Mouse (Mus musculus): Measurements from ENCODE around the gene Olfr1555-ps1. TPM values are rescaled to one million over a fixed set of nuclear protein-coding genes. Genes with fewer than 3 reads are reported as not detected.
"Not testable (repeated sequence)": the region's sequence is repeated elsewhere in the genome, so short reads cannot be mapped to it uniquely, and the experiment has no call there.

The Olfr1555-ps1 gene
- not detected for total RNA-seq (2021)
- long read RNA-seq, experiment 1 = 0 reads
- long read RNA-seq, experiment 2 = 0 reads

DNA sequence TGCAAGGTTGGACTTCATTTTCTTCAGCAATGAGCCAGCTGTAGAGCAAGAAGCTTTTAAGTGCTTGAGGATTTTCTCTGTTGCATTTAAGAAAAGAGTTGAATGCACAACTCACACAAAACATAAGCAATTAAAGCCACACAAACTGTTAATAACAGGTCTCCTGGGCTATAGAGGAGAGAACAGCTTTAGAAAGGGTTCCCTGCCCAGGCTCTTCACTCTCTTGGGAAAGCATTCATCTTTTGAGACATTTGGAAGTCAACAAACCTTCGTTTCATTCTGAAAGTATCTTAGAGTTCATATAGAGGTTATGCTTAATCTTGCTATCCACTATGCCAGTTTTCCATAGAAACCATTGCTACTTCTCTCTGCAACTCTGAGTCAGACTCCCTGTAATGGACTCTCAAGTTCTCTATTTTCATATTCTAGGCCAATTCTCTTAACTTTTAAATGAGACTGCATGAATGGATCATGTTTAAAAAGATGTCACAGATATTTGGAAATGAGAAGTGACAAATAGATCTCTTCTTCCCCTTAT lies at the start of gene Olfr1555-ps1:
TSS of gene Olfr1555-ps1 (minus strand) at position 51 of the 538 bp plus-strand sequence.
- not testable (repeated sequence) for DNase-seq

DNA sequence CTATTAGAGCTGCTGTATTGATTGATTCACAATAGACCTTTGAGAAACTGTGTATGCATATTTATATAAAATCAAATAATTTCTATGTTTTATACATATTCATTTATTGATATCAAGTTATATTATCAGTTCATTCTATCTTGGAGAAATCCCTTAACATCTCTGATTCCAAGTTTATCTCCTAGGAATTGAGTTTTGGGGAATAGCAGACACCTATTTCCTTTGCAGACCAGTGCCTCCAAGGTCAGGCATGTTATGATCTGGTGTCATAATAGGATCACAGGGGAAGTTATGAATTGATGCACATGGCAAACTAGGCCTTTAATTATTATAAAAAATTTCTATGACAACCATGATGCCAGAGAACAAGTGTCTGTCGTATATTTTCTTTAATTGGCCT lies 30.4 kb upstream of the Olfr1555-ps1 start, which contains the start of gene Olfr1431:
TSS of gene Olfr1431 (plus strand) at position 301 of the 400 bp plus-strand sequence.
- no peak for DNase-seq

DNA sequence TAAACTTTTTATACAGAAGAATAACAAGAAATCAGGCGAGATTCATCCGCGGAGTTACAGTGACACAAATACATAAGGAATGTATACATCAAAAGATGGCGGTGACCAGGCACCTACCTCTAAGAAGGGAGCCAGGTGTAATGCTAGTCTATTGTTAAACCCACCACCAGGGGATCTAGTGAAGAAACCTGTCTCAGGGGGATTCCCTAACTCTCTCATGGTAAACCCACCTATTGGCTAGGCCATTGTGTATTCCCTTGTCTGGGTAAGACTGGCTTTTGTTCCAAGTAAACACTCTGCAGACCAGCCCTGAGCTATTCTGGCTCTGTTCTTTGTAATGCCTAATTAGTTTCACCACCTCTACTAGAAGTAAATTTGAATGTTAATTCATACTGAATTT lies 29.2 kb upstream of the Olfr1555-ps1 start:
- DNase-seq = not testable (repeated sequence)

DNA sequence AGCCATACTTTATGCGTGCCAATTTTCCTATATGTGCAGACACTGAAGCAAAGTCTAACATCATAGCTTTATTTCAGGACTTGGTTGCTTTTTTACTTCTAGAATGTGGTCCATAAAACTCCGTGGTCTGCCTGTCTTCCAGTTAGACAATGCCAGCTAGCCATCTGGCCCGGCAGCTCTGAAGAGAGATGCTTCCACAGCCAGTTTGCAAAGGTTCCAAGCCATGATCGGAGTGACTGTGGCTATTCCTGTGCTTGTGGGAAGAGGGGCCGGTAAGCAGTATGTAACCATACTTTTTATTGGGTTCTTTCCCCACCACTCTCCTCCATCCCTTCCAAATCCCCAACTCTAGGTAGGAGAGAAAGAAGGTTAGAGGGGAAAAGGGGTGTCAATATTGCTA lies 5.5 kb upstream of the Olfr1555-ps1 start:
- not testable (repeated sequence) for DNase-seq

DNA sequence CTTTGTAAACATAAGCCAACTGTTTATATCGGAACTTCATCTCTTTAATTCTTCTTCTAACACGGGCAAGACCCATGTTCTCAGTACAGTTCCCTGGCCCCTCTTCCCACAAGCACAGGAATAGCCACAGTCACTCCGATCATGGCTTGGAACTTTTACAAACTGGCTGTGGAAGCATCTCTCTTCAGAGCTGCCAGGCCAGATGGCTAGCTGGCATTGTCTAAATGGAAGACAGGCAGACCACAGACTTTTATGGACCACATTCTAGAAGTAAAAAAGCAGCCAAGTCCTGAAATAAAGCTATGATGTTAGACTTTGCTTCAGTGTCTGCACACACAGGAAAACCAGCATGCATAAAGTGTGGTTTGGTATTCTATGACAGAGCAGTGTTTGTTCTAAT lies 24.5 kb downstream of the Olfr1555-ps1 start:
- no peak for DNase-seq

DNA sequence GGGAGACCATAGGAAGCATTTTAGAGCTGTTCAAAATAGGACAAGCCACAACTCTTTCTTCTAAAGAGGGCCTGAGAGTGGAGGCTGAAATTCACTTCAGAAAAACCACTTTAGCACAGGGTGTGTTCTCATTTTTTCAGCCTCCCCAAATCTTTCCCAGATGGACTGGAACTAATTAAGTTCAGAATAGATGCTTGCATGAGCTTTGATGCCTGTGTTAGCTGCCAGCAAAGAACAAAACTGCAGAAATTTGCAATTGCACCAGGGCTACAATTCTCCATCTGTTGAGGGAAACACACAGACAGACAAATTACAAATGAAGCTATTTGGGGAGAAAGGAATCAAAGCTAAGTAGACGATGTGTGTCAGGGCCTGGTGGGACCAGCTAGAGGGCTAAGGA lies 26.6 kb downstream of the Olfr1555-ps1 start:
- DNase-seq = no peak

DNA sequence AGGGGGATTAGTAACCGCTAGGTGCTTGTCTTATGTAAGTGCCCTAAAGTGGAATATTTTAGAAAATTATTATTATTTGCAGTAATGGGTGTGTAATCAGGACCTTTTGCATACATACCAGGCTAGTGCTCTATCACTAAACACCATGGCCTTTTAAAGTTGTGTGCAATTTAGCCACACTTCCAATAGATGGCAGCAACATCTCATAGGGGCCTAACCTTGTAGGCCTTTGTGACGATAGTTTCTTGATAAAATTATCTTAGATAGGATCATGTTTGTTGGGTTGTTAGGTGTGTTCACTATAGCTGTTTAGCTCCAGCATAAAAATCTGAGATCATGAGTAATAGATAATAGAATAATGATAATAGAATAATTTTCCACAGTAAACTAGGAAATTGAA lies 35.6 kb downstream of the Olfr1555-ps1 start:
- DNase-seq = peak in 1 of 2 experiments; percentile 27

DNA sequence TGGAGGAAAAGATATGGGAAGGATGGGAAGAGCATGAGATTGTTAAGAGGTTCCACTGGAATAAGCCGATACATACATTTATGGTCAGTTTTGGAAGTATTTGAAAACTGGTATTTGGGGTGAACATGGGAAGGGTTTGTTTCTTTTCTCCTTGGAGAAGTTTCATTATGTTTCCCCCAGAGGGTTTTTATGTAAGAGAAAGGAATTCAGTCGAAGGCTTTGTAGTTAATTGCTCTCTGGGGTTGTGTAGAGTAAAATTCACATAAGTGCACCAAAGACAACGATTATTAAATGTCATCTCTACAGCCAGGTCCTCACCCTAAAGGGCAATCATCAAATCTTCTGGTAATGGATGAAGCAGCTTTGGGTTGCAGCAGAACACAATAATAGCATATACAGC lies 46.8 kb downstream of the Olfr1555-ps1 start, which contains the start of gene Olfr76:
TSS of gene Olfr76 (minus strand) at position 101 of the 400 bp plus-strand sequence.
- no peak for DNase-seq

DNA sequence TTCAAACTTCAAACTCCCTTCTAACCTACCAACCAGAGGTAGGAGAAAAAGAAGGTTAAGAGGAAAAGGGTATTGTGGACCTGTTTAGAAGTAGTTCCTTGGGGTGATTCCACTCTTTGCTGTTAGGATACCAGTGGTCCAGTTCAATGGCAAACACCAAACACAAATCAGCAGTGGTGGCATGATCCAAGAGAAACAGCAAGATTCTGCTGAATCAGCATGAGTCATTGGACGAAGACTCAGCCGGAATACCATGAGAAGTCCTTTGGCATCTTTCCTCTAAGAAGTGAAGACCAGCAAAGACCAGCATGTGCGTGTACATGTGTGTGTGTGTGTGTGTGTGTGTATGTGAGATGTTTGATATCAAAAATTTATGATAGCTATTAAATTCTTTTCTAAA lies 53.4 kb downstream of the Olfr1555-ps1 start:
- DNase-seq = no peak

DNA sequence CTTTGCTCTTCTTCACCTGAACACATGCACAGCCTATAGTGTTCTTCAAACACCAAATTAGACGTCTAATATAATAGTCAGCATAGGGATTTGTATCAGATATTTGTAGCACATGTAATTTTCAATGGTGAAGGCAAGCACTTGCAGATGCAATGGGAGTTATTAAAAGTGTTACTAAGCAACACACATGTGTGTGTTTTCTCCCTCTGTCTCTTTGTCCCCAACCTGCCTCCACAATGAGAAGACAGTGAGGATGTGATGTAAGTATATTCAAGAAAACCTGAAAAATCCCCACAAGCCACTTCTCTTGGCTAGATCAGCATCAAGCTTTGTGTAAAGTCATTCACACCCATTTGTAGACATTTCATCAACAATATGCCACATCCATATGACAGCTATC lies 54.1 kb downstream of the Olfr1555-ps1 start, which contains the start of gene Olfr1428:
TSS of gene Olfr1428 (minus strand) at position 101 of the 400 bp plus-strand sequence.
- no peak for DNase-seq

Other genes starting within 250 kb of the Olfr1555-ps1 start
- gene Osbp, start 204.2 kb downstream of the Olfr1555-ps1 start, total RNA-seq (2021) = 100 to 1,000 TPM in 1 of 2 experiments, 10 to 100 TPM in 1; 81.5 to 117 TPM
- not detected for gene Olfr1423, start 128.8 kb downstream of the Olfr1555-ps1 start, total RNA-seq (2021)
- not detected for gene Olfr1424, start 107.4 kb downstream of the Olfr1555-ps1 start, total RNA-seq (2021)
- not detected for gene Olfr1425, start 92.4 kb downstream of the Olfr1555-ps1 start, total RNA-seq (2021)
- not detected for gene Olfr1426, start 78.1 kb downstream of the Olfr1555-ps1 start, total RNA-seq (2021)
- gene Olfr1427, start 66.8 kb downstream of the Olfr1555-ps1 start, total RNA-seq (2021) = not detected
- not detected for gene Olfr1428, start 54.2 kb downstream of the Olfr1555-ps1 start, total RNA-seq (2021)
- not detected for gene Olfr76, start 46.9 kb downstream of the Olfr1555-ps1 start, total RNA-seq (2021)
- not detected for gene Olfr1431, start 30.5 kb upstream of the Olfr1555-ps1 start, total RNA-seq (2021)
- not detected for gene Olfr1432, start 62.5 kb upstream of the Olfr1555-ps1 start, total RNA-seq (2021)
- not detected for gene Olfr262, start 71.5 kb upstream of the Olfr1555-ps1 start, total RNA-seq (2021)
- not detected for gene Olfr235, start 90.9 kb upstream of the Olfr1555-ps1 start, total RNA-seq (2021)
- not detected for gene Olfr1434, start 109.7 kb upstream of the Olfr1555-ps1 start, total RNA-seq (2021)
- not detected for gene Olfr1436, start 129.0 kb upstream of the Olfr1555-ps1 start, total RNA-seq (2021)
- gene Olfr1437, start 155.0 kb upstream of the Olfr1555-ps1 start, total RNA-seq (2021) = not detected
- not detected for gene Olfr1438-ps1, start 165.8 kb upstream of the Olfr1555-ps1 start, total RNA-seq (2021)
- not detected for gene Olfr1440, start 217.2 kb upstream of the Olfr1555-ps1 start, total RNA-seq (2021)
- gene Olfr1441, start 247.3 kb upstream of the Olfr1555-ps1 start, total RNA-seq (2021) = not detected

Data from adrenal gland, postnatal 36 days (tissue).